Mouse (Mus musculus): ENCODE data around the gene Ak5. TPM values are rescaled to one million over a fixed set of nuclear protein-coding genes. Genes with fewer than 3 reads are reported as not detected.

The Ak5 gene
- polyA plus RNA-seq, 1 experiment from 2014 or later, result 2.4 TPM

DNA sequence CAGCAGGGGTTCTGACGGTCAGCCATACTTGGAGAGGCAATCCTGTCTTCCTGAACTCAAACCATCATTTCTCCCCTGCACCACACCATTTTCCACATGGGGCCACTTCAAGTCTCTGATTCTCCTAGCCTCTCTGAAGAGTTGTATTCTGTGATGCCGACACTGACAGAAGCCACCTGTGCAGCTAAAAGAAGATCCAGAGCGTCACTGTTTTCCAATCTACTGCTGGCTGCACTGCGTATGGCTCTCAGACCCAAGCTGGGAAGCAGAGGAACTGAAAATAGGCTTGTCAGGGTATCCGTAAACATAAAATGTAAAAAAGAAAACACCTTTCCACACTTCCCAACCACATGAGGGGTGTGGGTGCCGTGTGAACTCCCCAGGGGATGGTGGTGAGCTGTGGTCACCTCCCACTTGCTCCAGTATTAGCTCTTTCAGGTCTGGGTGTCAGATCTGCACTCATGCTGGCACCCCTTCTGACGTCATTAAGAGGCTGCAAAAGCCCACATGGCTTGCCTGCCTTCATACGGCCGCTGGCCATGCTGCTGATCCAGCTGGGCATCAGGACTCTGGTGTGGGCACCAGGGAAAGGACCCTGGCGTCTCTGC, 88.1 kb downstream of the Ak5 start:
- no peak for ATAC-seq
- no peak overlapping the region for H3K27ac ChIP-seq
- 60% methylated on average over 10 of the region's 10 CpGs for WGBS
- no peak overlapping the region for H3K4me2 ChIP-seq (replicated peaks)
- H3K4me1 ChIP-seq (replicated peaks), result no peaks in the 10 kb centered on the region
- H3K9me3 ChIP-seq, result no peaks in the 10 kb centered on the region
- no peaks in the 10 kb centered on the region for H3K36me3 ChIP-seq
- no peaks in the 10 kb centered on the region for H3K27me3 ChIP-seq (replicated peaks)
- H3K4me3 ChIP-seq (replicated peaks), result no peak overlapping the region
- no peak overlapping the region for H3K9ac ChIP-seq

DNA sequence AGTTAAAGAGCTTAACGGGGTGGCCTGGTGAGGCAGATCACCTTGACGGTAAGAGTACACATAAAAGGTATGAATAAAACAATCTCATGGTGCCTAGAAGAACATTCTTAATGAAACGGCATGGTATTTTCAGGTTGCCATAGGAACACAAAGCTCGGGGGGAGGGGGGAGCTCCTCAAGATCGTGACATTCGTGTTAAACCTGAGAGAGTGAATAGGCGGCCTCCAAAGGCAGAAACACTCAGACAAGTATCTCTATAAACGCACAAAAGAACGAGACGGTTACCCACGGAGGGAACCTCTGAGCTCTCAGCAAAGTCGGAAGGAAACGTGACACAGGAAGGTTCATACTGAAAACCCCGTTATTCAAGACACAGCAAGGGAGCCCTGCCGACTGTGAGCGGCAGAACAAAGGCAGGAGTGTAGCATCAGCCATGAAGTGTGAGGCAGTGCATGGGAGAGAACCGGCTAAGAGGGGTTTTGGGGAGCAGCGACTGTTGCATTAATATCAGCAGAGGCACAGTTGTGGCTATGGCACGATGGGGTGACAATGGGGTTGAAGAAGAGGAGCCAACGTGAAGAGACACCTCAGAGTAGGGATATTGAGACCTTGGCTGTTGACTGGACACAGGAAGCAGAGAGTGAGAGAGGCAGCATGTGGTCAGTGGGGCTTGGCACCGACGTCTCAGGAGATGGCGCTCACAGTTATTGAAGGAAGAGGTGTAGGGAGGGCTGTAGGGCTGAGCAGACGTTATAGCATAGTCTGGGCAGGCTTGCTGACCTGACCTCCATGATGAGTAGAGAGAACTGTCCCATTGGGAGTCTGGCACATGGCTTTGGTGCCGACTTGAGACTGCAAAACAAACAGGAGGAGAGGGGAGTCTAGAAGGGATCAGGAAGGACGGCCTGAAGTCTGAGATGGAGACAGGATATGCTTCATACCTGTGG, 89.6 kb downstream of the Ak5 start:
- Histone ChIP-seq H3K9me3 (no peaks in the 10 kb centered on the region), H3K36me3 (no peaks in the 10 kb centered on the region), H3K27ac (no peak overlapping the region), H3K4me3 (replicated peaks) (no peak overlapping the region), H3K27me3 (replicated peaks) (no peaks in the 10 kb centered on the region), H3K9ac (no peak overlapping the region), H3K4me2 (replicated peaks) (no peak overlapping the region), H3K4me1 (replicated peaks) (no peaks in the 10 kb centered on the region)
- 78% methylated on average over 26 of the region's 26 CpGs for WGBS
- ATAC-seq, result no peak

DNA sequence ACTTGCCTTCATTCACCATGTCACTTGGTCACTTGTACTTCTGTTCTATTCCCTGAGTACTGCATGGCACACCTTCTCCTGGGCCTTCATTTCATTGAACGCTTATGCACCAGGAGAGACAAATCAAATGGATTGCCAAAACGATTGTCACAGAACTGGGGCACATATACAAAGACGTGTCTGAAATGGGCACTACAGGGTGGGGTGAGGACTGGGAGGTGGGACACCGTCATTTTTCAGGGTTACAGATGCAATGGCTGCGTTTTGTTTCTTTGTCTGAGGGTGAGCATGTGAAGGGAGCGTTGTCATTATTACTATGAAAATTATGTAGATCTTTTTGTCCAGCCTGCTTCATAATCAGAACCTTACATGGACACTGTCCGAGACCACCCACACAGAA, 90.4 kb downstream of the Ak5 start:
- H3K4me1 ChIP-seq (replicated peaks), result no peaks in the 10 kb centered on the region
- no peak overlapping the region for H3K4me2 ChIP-seq (replicated peaks)
- no peak overlapping the region for H3K27ac ChIP-seq
- H3K9ac ChIP-seq, result no peak overlapping the region
- no peak overlapping the region for H3K4me3 ChIP-seq (replicated peaks)
- WGBS, result 85% methylated on average over 7 of the region's 7 CpGs
- no peaks in the 10 kb centered on the region for H3K9me3 ChIP-seq
- no peak for ATAC-seq
- H3K27me3 ChIP-seq (replicated peaks), result no peaks in the 10 kb centered on the region
- no peaks in the 10 kb centered on the region for H3K36me3 ChIP-seq

DNA sequence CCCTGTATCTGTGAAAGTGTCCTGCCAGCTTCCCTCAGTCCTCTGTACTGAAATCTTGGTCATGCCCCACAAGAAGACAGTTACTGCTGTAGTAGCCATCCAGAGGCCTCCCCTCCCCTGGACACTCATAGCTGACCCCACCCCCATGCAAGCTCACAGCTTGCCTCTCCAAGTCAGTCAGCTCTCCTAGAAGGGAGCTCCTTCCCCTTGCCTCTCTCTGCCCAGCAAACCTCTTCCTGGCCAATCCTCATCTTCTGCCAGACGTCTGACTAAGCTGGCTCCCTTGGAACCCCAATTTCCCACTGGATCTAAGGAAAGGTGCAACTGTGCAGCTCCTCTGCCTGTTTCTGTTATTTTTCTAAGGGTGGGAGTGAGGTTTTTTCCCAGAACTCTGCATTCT, 90.9 kb downstream of the Ak5 start:
- H3K4me3 ChIP-seq (replicated peaks), result no peak overlapping the region
- H3K4me1 ChIP-seq (replicated peaks), result no peaks in the 10 kb centered on the region
- H3K9me3 ChIP-seq, result no peaks in the 10 kb centered on the region
- ATAC-seq, result no peak
- no peak overlapping the region for H3K27ac ChIP-seq
- no peaks in the 10 kb centered on the region for H3K36me3 ChIP-seq
- no peak overlapping the region for H3K9ac ChIP-seq
- H3K27me3 ChIP-seq (replicated peaks), result no peaks in the 10 kb centered on the region
- H3K4me2 ChIP-seq (replicated peaks), result no peak overlapping the region
- 40% methylated on average over 1 of the region's 1 CpGs for WGBS

DNA sequence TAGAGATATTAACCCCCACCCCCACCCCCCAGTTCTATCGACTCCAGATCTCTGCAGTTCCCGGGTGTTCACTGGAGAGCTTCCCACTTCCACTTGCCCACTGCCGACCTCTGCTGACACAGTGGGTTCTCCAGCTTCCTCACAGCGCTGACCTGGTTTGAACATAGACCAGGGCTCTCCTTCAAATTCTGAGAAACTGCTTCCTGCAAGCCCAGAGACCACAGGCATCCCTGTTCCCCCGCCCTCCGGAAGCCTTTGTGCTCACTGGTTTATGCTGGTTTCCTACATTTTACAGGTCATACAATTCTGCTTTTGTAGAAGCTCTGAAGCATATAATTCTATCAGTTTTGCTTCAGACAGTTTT, 98.9 kb downstream of the Ak5 start:
- Histone ChIP-seq H3K27ac (peak overlapping the region; percentile 60), H3K4me3 (replicated peaks) (no peak overlapping the region), H3K9ac (no peak overlapping the region), H3K4me1 (replicated peaks) (peaks cover 10% of the 10 kb centered on the region), H3K9me3 (no peaks in the 10 kb centered on the region), H3K27me3 (replicated peaks) (no peaks in the 10 kb centered on the region), H3K4me2 (replicated peaks) (no peak overlapping the region), H3K36me3 (no peaks in the 10 kb centered on the region)
- 15% methylated on average over 6 of the region's 6 CpGs for WGBS
- ATAC-seq, result no peak; the same call in 1 of the 2 replicates

DNA sequence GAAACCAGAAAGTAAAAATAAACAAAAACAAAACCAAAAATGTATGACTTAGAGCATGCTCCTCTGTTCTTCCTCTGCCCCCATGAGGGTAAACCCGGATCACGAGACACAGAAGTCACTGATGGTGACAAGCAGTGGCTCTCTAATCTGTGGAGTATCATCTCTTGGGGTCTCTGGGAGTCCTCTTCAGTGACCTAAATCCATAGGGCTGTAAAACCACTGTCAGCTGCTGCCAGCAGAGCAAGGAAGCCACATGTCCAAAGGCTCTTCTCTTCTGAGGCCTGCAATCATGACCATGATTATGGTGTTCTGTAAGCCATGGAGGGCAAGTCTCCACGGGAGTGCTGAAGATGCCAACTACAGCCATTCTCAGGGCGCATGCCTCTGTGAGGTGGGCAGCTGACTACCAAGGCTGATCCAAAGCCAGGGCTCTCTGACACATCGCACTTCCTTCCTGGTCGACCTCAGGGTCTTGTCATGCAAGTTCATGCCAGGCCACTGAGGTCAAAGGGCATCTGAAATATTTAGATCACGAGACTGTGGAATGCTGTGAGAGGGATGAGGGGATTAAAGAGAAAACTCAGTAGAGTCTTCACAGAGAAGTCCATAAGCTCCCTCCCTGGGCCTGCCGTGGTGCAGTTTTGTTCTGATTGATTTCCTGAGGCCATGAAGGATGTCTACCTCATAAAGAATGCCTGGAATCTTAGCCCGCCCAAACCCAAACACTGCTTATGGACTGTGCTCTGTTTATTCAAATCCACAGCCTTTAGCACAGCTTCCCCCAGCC, 99.5 kb downstream of the Ak5 start:
- Histone ChIP-seq H3K36me3 (no peaks in the 10 kb centered on the region), H3K27me3 (replicated peaks) (no peaks in the 10 kb centered on the region), H3K4me2 (replicated peaks) (no peak overlapping the region), H3K9ac (no peak overlapping the region), H3K4me3 (replicated peaks) (no peak overlapping the region), H3K4me1 (replicated peaks) (peaks cover 10% of the 10 kb centered on the region), H3K27ac (peak overlapping the region; percentile 60), H3K9me3 (no peaks in the 10 kb centered on the region)
- ATAC-seq, result peak; percentile 82
- 35% methylated on average over 9 of the region's 9 CpGs for WGBS

DNA sequence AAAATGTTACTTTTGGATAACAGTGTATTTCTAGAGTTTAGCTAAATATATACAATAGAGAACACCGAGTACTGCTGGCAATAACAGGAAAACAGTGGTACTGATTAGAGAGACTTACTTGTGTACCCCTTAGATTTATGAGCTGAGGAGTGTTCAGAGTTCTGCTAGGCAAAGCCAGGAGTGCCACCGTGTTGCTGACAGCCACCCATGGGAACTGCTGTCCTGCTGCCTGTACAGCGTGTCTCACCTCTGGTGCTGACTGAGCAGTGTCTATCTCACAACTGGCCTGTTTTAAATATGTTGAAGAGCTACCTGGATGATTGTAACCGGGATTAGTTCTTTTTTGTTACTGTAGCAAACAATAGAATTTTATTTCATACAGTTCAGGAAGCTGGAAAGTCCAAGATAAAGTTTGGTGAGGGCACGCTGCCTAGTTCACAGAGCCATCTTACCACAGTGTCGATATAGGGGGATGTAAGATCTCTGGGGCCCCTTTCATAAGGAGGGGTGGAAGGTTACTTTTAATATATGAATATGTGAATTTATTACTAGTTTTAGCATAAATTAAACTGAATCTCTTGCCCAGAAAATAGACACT, 103.5 kb downstream of the Ak5 start:
- peaks cover 10% of the 10 kb centered on the region for H3K4me1 ChIP-seq (replicated peaks)
- H3K36me3 ChIP-seq, result no peaks in the 10 kb centered on the region
- WGBS, result 61% methylated on average over 6 of the region's 6 CpGs
- no peaks in the 10 kb centered on the region for H3K27me3 ChIP-seq (replicated peaks)
- no peak overlapping the region for H3K4me2 ChIP-seq (replicated peaks)
- no peak for ATAC-seq
- no peak overlapping the region for H3K9ac ChIP-seq
- no peak overlapping the region for H3K27ac ChIP-seq
- no peaks in the 10 kb centered on the region for H3K9me3 ChIP-seq
- H3K4me3 ChIP-seq (replicated peaks), result no peak overlapping the region

DNA sequence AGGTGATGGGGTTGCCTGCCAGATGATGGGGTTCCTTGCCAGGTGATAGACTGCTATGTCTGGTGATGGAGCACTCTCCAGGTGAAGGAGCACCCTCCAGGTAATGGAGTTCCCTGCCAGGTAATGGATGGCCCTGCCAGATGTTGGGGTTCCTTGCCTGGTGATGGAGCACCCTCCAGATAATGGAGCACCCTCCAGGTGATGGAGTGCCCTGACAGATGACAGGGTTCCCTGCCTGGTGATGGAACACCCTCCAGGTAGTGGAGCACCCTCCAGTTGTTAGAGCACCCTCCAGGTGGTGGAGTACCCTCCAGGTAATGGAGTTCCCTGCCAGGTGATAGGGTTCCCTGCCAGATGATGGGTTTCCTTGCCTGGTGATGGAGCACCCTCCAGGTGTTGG, 104.3 kb downstream of the Ak5 start:
- H3K9ac ChIP-seq, result no peak overlapping the region
- peaks cover 5% of the 10 kb centered on the region for H3K4me1 ChIP-seq (replicated peaks)
- no peaks in the 10 kb centered on the region for H3K36me3 ChIP-seq
- H3K27ac ChIP-seq, result no peak overlapping the region
- no peak overlapping the region for H3K4me2 ChIP-seq (replicated peaks)
- H3K4me3 ChIP-seq (replicated peaks), result no peak overlapping the region
- no peaks in the 10 kb centered on the region for H3K9me3 ChIP-seq
- ATAC-seq, result no peak
- no peaks in the 10 kb centered on the region for H3K27me3 ChIP-seq (replicated peaks)

DNA sequence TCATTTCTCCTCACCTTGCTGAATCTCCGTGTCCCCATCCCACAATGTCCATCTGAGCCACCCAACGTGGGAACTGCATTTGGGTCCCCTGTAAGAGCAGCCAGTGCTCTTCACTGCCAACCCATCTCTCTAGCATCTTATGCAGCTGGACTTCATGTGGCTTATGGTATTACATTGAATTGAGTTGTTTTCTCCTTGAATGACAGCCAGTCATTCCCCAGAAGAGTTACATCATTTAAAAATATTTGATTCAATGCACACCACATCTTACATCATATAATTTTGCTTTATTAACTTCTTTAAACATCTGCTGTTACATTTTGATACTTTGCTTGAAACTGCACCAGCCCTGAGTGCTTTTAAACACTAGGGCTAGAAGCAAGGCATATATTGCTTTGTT, 106.5 kb downstream of the Ak5 start:
- Histone ChIP-seq H3K4me2 (replicated peaks) (no peak overlapping the region), H3K4me3 (replicated peaks) (no peak overlapping the region), H3K9ac (no peak overlapping the region), H3K27ac (no peak overlapping the region), H3K9me3 (no peaks in the 10 kb centered on the region), H3K36me3 (no peaks in the 10 kb centered on the region), H3K4me1 (replicated peaks) (no peaks in the 10 kb centered on the region; the same call in 1 of the 2 replicates), H3K27me3 (replicated peaks) (no peaks in the 10 kb centered on the region)
- ATAC-seq, result no peak
- 82% methylated on average over 2 of the region's 2 CpGs for WGBS

DNA sequence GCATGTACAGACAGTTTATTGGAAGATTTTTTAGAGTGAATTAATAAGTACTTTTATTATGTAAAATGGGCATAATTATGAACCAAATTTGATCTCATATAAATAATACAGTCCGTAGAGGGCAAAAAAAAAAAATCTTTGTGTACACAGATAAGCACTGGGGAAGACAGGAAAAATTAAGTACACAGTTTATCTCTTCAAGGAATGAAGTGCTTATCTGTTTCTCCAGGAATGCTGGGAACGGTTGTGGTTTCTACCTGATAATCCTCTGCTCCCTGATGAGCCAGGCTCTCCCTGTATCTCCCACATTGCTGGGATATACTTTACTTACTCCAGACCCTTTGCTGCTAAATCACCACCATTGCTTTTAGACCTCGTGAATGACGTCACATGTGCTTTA, 108.9 kb downstream of the Ak5 start:
- Histone ChIP-seq H3K9me3 (no peaks in the 10 kb centered on the region), H3K9ac (no peak overlapping the region), H3K27me3 (replicated peaks) (no peaks in the 10 kb centered on the region), H3K4me1 (replicated peaks) (no peaks in the 10 kb centered on the region; the same call in 1 of the 2 replicates), H3K4me2 (replicated peaks) (no peak overlapping the region), H3K4me3 (replicated peaks) (no peak overlapping the region), H3K27ac (no peak overlapping the region), H3K36me3 (no peaks in the 10 kb centered on the region)
- no peak for ATAC-seq
- WGBS, result 26% methylated on average over 4 of the region's 4 CpGs

DNA sequence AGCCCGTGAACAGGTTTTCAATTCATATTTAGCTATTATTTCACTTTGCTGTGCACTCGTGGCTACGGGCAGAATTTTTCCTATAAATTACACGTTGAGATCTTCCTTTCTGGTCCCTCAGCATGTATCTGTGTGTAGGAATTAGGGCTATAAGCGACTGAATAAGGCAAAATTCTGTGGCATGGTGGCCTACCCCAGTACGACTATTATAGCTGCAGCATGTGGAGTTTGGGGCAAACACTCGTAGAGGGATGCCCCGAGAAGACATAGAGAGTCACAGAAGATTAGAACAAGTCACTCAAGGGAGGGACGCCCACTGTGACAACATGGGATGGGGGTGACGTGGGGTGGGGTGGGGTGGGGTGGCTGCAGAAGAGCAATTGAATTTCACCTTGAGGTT, 110.1 kb downstream of the Ak5 start:
- ATAC-seq, result peak; percentile 48; the same call in 1 of the 2 replicates
- 49% methylated on average over 10 of the region's 10 CpGs for WGBS
- Histone ChIP-seq H3K27ac (no peak overlapping the region), H3K4me3 (replicated peaks) (no peak overlapping the region), H3K9ac (no peak overlapping the region), H3K36me3 (no peaks in the 10 kb centered on the region), H3K4me1 (replicated peaks) (no peaks in the 10 kb centered on the region; the same call in 1 of the 2 replicates), H3K9me3 (no peaks in the 10 kb centered on the region), H3K4me2 (replicated peaks) (0 out of 2 replicates have a peak overlapping the region, but pooled peaks have one; percentile 11), H3K27me3 (replicated peaks) (no peaks in the 10 kb centered on the region)

DNA sequence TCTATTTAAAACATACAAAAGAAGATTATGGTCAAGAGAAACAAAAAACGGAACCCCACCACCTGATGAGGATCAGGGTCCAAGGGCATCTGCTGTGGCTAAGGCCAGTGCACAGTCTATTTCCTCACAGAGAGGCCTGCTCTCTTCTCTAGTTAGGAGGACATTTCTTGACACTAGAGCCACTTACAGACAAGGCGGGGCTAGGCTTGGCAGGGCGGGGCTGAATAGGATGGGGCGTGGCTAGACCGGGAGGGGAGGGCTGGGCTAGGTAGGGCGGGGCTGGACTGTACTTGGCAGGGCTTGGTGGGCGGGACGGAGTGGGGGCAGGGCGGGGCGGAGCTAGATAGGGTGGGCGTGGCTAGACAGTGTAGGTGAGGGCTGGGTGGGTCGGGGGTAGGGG, 110.5 kb downstream of the Ak5 start:
- WGBS, result 43% methylated on average over 12 of the region's 12 CpGs
- Histone ChIP-seq H3K9me3 (no peaks in the 10 kb centered on the region), H3K36me3 (no peaks in the 10 kb centered on the region)

More for the DNA sequence above, 110.5 kb downstream of the Ak5 start:
- peak; percentile 94 for ATAC-seq
- Histone ChIP-seq H3K4me1 (replicated peaks) (no peaks in the 10 kb centered on the region; the same call in 1 of the 2 replicates), H3K9ac (no peak overlapping the region), H3K27me3 (replicated peaks) (no peaks in the 10 kb centered on the region), H3K27ac (no peak overlapping the region), H3K4me2 (replicated peaks) (0 out of 2 replicates have a peak overlapping the region, but pooled peaks have one; percentile 11), H3K4me3 (replicated peaks) (no peak overlapping the region)
